Mouse (Mus musculus): Measurements from ENCODE around the gene Camk1d.

The Camk1d gene

GRCm38 (mm10) chr2:5321660-5322295 is 392.5 kb downstream of the Camk1d start:
- no peak for DNase-seq (ENCODE audit: low spot score in 2 of 2)

GRCm38 (mm10) chr2:5319138-5319537 is 395.2 kb downstream of the Camk1d start:
- no peak for DNase-seq (ENCODE audit: low spot score in 2 of 2)

- no peak for DNase-seq (ENCODE audit: low spot score in 2 of 2)
These were observed 397.6 kb downstream of the Camk1d start for GRCm38 (mm10) chr2:5316763-5317162.

GRCm38 (mm10) chr2:5316217-5316616 is 398.1 kb downstream of the Camk1d start:
- DNase-seq (ENCODE audit: low spot score in 2 of 2) = no peak

DNA sequence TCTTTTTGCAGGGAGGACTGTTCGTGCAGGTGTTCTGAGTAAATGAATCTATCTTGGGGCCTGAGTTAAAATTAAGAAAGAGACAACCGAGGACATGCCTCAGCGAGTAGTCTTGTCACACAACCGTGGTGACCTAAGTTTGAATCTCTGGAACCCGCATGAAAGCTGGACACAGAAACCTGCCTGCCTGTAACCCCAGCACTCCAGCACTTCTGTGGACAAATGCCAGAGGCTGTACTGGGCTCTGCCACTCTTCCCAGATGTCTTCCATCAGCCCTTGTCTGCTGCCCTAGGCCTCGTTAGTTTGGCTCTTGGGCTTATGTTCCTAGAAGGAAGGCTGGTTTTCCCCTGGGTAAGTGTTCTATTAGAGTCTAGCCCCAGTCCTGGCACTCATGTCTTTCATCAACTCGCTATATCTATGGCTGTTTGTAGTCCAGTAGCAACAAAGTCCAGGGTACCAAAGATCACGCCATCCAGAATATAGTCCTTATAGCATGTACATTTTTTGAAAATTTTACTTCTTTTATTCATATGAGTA is 399.0 kb downstream of the Camk1d start:
- DNase-seq (ENCODE audit: low spot score in 2 of 2) = no peak

- DNase-seq (ENCODE audit: low spot score in 2 of 2) = no peak
These were observed 399.7 kb downstream of the Camk1d start for GRCm38 (mm10) chr2:5314530-5315166.

GRCm38 (mm10) chr2:5305156-5305555 is 409.2 kb downstream of the Camk1d start:
- DNase-seq (ENCODE audit: low spot score in 2 of 2) = no peak

DNA sequence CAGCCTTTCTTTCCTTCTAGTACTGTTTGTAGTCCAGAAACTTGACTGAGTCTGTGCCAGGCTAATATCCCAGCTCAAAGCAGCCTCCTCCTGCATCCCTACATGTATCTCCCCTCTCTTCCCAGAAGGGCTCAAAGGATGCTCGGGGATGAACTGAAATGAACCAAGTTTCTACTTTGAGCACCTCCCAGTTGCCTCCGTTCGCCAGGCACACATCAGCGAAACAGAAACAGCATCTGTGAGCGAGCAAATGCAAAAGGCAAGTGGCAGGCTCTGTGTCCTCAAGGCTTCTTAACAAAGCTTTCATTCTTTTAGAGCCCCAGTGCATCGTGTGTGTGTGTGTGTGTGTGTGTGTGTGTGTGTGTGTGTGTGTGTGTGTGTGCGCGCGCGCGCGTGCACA is 409.9 kb downstream of the Camk1d start:
- no peak for DNase-seq (ENCODE audit: low spot score in 2 of 2)

DNA sequence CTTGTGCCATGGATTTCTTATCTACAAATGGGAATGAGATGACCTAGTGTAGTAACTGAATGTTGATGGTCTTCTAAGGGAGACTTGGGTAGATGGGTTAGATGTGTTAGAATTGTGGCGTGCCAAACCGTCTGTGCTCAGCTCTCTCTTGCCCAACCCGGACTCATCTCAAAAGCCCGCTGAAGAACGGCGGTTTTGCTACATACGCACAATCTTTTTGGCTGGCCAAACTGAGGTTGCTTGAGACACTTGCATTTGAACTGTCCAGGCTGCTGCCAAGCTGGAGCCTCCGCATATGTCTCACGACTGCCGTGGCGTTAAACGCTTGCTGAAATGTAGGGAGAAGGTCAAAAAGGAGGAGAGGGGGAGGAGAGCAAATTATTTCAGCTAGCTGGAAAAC is 413.0 kb downstream of the Camk1d start:
- no peak for DNase-seq (ENCODE audit: low spot score in 2 of 2)

GRCm38 (mm10) chr2:5298071-5298470 is 416.2 kb downstream of the Camk1d start:
- DNase-seq (ENCODE audit: low spot score in 2 of 2) = no peak

GRCm38 (mm10) chr2:5296749-5297545 is 417.4 kb downstream of the Camk1d start:
- DNase-seq (ENCODE audit: low spot score in 2 of 2) = no peak

GRCm38 (mm10) chr2:5295098-5295497 is 419.2 kb downstream of the Camk1d start:
- DNase-seq (ENCODE audit: low spot score in 2 of 2) = no peak

GRCm38 (mm10) chr2:5294451-5294850 is 419.9 kb downstream of the Camk1d start:
- DNase-seq (ENCODE audit: low spot score in 2 of 2) = no peak

- DNase-seq (ENCODE audit: low spot score in 2 of 2) = no peak
These were observed 425.7 kb downstream of the Camk1d start for GRCm38 (mm10) chr2:5288593-5288992.

GRCm38 (mm10) chr2:5287044-5287380 is 427.3 kb downstream of the Camk1d start:
- no peak for DNase-seq (ENCODE audit: low spot score in 2 of 2)

DNA sequence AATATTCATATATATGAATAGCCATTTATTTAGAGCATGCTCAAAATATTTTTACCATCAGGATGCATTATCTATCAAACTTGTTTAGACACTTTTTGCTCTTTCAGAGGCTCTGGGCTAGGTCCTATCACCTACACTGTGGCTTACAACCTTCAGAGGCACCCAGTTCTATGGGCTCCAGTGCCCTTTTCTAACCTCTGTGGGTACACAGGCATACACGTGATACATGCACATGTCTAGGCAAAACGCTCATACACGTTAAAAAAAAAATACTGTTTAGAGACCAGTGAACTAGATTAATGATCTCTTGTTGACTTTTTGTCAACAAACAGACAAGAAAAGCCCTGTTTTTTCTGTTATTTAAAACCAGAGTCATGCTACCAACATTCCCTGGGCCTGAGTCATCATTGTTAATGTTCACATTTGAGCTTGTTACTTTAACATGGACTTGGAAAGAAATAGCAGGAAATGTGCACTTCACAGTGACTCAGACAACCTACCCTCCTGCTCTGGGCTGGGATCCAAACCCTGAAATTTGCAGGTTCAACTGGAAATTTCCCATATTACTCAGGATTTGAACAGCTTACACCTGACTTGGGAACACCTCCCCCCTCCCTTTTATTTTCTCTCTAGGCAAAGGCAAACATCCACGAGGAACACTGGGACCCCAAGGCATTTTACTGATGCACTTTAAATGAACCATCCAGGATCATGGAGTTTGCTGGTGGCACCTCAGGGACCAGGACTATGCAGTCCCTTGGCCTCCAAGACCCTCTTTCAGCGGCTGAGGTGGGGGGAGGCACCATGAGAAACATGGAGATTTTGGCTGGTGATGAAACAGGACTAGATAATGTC is 427.9 kb downstream of the Camk1d start:
- DNase-seq (ENCODE audit: low spot score in 2 of 2) = no peak

GRCm38 (mm10) chr2:5284351-5284750 is 430.0 kb downstream of the Camk1d start:
- no peak for DNase-seq (ENCODE audit: low spot score in 2 of 2)

DNA sequence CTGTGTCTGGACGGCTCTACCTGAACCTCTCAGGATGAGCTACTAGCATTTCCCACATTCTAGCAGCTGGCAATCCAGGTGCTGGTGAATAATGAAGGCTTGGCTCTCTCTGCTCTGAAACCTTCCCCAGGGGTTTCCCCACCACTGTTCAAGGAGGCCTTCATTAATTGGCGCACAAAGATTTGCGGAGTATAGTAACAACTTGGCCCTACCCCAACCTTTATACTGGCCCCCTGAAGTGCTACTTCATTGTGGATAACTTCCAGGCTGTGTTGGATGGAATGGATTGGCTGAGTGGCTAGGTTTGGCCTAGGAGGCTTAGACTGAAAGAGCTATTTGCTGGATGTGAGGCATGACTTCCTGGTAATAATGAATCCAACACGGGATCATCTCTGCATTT is 431.7 kb downstream of the Camk1d start:
- no peak for DNase-seq (ENCODE audit: low spot score in 2 of 2)

- DNase-seq (ENCODE audit: low spot score in 2 of 2) = no peak
These were observed 446.3 kb downstream of the Camk1d start for GRCm38 (mm10) chr2:5267980-5268379.

DNA sequence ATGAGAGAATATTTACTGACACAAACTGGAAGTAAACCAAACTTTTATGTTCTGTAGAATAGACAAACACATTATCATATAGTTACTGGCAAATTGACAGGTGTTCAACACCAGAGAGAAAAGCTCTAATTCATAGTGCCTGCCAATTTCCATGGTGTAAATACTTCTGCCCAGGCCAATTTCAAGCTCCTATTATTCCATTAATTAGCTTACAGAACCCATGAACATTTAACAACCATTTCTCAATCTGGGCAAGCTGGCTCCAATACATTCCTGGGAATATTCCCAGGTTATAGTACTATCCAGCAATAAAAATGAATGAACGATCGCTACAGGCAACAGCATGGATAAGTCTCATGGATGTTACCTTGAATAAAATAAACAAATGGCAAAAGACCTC is 452.0 kb downstream of the Camk1d start:
- no peak for DNase-seq (ENCODE audit: low spot score in 2 of 2)

DNA sequence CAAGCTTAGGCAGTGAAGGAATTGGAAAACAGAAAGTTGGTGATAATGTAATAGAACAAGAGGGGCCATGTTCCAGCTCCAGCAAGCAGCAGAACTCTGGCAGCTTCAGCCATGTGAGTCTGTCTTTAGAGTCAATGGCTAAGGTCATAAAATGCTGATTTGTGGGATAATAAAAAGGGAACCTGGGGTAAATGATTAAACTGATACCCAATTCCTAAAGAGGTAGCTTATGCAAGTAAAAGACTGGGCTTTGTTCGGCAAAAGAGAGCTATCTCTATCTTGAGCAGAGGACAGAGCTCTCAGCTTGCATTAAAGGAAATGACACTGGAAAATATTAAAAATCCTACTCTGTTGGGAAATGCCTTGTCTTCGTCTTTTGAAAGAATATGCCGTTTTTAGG is 456.1 kb downstream of the Camk1d start:
- DNase-seq (ENCODE audit: low spot score in 2 of 2) = no peak

DNA sequence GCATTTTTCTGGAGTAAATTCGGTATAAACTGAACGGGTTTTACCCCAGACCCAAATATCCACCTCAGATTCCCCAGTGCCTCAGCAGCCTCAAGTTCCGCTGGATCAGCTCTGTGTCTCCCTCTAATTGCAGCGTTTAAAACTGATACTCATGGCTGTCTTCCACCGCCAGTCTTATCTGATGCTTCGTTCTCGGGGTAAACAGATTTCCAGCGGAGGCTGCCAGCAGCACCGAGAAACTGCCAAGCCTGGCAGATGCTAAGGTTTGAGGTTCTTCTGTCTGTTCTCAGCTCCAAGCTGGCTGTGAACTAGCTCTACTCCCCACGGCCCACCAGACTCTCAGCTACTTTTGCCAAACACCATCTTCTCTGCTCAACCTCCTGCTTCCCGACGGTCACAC is 464.3 kb downstream of the Camk1d start:
- peak; percentile 63 to 72 for DNase-seq (ENCODE audit: low spot score in 2 of 2)
